Mouse (Mus musculus) embryonic fibroblast, embryonic 13.5 days (primary cell): ENCODE measurements around the gene Def8.

Experiments used
- CTCF ChIP-seq: IDR thresholded peaks from 2 replicates; pipeline ENCODE4 v1.5.1; 2011; ENCODE audit warnings: mild to moderate bottlenecking, control low read depth, low read length, moderate library complexity, borderline replicate concordance; ENCODE audit not compliant: insufficient read depth
- POLR2A ChIP-seq: IDR thresholded peaks from 2 replicates; pipeline ENCODE4 v1.6.1; 2011; ENCODE audit warnings: low read depth, mild to moderate bottlenecking, control low read depth, low read length, moderate library complexity

DNA sequence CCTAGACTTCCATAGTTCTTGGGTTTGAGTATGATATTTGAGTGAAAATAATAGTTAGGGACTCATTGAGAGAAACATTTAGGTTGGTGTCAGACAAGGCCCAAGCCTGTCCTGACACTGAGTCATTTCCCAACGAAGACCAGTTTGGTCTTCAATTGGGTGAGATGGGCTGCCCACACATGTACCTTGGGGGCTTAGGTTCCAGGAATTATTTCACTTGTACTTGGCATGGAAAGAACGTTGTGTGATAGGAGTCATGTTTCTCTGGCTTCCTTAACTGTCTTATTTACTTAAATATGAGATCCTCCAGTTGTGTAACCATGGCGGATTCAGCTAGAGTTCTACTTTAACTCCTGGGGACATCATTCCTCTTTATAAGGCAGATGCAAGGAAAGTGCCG is 40.3 kb downstream of the Def8 start:
- TF ChIP-seq POLR2A (no peak), CTCF (no peak)
